Mouse (Mus musculus): ENCODE results near the gene Mcts1.

The Mcts1 gene

GRCm38 (mm10) chrX:38600177-38600994 is at the start of gene Mcts1:
Gene Mcts1 (plus strand): TSS chrX:38600578.
- DNase-seq, result peak; percentile 82

GRCm38 (mm10) chrX:38553255-38553654 is 47.1 kb upstream of the Mcts1 start:
- no peak for DNase-seq

DNA sequence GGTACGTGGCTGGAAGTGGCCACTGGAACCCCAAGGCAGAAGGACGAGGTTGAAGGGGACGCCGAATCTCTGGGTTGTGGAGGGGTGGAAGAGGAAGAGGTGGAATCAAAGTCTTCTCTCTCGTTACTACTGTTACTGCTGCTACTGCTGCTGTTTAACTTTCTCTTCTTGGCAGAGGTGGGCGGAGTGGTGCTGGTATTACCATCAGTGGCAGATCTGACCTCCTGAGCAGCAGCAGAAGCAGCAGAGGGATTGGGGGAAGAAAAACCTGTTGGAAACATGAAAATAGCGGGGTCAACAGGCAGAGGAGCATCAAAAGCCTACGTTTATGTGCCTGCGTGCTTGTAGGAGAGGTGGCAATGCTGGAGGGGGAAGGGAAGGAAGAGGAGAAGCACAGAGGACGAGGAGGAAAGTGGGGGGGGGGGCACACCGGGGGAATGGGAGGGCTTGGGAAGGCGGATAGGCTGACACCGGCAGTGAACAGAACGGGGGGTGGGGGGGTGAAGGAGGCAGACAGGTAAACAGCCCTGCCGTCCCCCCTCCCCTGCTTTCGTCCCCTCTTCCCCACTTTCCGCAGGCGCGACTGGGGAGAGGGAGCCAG is 36.3 kb upstream of the Mcts1 start:
- DNase-seq, result peak; percentile 22

DNA sequence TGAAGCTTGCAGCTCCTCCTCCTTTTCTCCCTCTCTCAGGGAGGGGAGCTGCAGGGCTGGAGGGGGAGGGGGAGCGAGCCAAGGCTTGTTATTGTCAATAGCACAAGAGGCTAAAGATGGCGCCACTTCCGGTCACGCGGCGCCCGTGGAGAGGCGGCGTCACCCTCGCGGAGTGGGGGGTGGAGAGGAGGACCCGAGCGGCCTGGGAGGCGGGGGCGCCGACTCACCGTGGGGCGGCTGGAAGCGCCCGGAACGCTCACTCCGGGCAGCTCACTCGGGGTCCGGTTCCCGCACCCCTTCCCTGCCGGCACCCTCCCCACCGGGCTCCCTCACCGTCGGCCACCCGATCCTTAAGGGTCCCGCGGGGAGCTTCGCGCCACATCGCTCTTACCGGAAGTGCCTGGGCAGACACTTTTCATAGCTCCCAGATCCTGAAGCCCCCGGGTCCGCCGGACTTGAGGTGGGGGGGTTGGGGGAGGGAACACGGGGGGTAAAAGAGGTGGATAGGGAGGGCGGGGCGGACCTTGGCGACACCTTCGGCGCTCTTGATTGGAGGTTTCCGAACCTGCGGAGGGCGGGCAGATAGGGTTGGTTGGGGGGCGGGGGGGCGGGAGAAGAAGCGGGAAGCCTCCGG is 35.7 kb upstream of the Mcts1 start:
- DNase-seq, result peak; percentile 95

DNA sequence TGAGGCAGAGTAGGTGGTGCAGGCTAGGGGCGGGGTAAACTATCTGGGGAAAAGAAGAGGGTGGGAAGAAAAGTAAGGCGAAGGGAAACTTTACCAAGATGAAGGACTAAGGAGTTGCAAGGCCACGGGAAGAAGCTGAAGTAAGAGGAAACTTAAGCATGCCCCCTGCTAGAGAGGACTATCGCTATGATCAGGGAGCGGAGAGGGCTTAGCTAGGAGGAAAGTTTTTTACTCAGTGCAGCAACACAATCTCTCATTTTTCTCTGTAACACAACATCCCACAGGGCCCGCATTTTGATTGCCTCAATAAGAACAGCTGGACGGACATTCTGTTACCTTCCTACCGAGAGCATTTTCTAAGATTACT is 35.2 kb upstream of the Mcts1 start:
- DNase-seq, result no peak

DNA sequence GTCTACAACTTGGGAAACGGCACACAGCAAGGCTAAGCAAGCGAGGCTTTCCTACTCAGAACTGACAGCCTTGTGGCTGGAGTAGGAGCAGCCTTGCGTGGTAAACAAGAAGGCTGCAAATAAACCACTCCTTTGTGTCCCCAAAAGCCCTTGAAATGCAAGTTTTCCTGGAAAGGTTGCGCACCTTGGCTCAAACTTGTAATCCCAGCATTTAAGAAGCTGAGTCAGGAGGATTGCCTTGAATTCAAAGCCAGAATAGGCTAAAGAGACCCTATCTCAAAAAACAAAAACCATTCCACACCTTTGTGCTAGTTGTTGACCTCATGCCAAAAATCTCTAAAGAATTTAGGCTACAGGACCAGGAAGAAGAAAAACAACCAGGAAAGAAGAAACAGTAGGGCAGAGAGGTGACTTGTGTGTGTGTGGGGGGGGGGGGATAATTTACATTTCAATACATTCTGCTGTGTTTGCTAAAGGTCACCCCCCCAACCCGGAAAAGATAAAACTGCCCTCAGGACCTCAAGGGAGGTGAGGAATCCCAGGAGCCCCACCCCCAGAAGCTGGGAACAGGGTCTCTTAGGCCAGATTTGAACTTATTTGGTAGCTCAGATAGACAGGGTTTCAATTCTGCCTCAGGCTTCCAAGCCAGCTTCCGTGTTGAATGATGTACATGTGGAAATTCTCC is 33.7 kb upstream of the Mcts1 start:
- no peak for DNase-seq

- DNase-seq, result no peak
These were observed 24.3 kb upstream of the Mcts1 start, which contains the start of gene Cul4b for GRCm38 (mm10) chrX:38576078-38576477. Gene Cul4b (minus strand): TSS chrX:38576196.

- DNase-seq, result no peak
These were observed 19.2 kb upstream of the Mcts1 start for GRCm38 (mm10) chrX:38581140-38581539.

GRCm38 (mm10) chrX:38583261-38583660 is 17.1 kb upstream of the Mcts1 start:
- no peak for DNase-seq

- peak; percentile 38 for DNase-seq
These were observed 10.6 kb upstream of the Mcts1 start for GRCm38 (mm10) chrX:38589827-38590226.

DNA sequence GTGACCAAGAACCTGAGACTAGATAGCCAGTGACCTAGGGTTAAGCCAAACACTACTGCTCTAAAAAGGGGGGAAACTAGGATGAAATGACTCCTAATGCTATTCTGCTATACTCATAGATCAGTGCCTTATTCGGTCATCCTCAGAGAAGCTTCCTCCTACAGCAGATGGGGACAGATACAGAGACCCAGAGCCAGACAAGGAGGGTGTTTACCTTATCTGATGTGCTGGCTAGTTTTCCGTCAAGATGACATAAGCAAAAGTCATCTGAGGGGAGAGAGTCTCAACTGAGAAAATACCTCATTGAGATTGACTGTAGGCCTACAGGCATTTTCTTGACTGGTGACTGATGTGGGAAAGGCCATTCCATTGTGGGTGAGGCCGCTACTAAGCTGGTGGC is 8.6 kb upstream of the Mcts1 start:
- DNase-seq, result no peak

GRCm38 (mm10) chrX:38593180-38593889 is 7.0 kb upstream of the Mcts1 start:
- DNase-seq, result no peak

DNA sequence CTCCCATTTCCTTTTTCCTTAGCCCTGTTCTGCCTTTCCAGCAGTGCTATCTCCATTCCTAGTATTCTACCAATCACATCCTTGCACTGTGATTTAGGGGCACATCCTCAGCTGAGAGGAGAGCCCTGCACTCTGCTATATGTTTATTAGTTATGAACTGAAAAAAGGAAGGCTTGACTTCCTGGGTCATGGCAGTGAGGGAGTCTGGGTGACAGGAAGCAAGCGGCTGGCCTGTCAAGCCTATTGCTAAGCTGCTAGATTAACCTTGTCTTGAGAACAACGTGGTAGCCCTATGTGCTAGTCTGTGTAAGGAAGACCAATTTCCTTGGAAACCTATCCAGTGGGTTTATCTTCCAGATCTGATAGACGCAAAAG is 604 bp downstream of the Mcts1 start:
- DNase-seq, result peak; percentile 10

- DNase-seq, result peak; percentile 93
These were observed 34.6 kb downstream of the Mcts1 start, which contains the start of gene C1galt1c1 for GRCm38 (mm10) chrX:38634801-38635637. Gene C1galt1c1 (minus strand): TSS chrX:38635087.

DNA sequence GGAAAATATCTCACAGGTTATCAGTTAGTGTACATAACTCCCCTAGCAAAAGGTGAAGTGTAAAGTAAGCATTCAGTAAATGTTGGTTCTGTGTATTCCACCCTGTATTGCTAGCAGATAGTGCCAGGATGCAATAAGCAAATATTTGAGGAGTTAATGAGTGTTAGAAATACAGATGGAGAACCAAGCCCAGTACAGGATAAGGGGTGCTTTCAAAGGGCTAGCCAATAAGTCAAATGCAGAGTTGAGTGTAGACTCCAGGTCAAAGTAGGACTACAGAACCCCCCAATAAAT is 35.2 kb downstream of the Mcts1 start:
- no peak for DNase-seq

GRCm38 (mm10) chrX:38641435-38641834 is 41.1 kb downstream of the Mcts1 start:
- no peak for DNase-seq

DNA sequence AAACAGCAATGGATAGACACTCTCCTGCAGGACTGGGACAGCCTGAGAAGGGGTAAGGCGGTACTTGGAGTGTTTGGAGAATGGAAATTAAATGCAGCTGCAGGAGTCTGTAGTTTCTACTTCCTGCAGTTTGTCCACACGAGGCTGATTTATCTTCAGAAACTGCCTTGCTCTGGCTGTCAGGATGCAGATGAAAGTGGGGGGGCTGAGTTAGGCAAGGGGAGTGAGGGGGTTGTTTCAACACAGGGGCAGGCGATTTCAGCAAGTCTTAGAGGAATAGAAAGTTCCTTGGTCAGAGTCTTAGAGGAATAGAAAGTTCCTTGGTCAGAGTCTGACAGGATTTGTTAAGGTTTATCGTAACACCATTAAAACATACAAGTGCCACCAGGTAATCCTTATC is 41.8 kb downstream of the Mcts1 start:
- no peak for DNase-seq

DNA sequence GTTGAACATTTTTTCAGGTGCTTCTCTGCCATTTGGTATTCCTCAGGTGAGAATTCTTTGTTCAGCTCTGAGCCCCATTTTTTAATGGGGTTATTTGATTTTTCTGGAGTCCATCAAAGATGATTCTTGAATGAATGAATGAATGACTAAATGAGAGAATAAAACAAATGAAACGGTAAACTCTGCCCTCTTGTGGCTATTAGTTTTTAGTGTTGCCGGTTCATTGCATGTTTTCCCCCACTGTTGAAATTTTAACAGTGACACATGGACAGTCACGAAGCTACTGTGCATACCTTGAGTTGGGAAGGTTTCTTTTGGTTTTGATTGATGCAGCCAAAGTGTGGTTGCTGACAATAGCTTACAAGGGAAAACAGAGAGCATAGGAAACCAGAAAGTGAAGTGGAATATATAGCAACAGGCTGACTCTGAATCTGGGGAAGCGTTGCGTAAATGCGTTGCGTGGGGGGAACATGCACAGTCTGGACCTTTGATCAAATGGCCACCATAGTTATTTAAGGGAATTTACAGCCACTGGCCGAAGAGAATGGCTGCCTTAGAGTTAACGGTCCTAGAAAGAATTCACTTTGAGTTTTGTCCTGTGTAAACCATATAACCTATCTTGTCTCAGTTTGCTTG is 50.1 kb downstream of the Mcts1 start:
- no peak for DNase-seq

DNA sequence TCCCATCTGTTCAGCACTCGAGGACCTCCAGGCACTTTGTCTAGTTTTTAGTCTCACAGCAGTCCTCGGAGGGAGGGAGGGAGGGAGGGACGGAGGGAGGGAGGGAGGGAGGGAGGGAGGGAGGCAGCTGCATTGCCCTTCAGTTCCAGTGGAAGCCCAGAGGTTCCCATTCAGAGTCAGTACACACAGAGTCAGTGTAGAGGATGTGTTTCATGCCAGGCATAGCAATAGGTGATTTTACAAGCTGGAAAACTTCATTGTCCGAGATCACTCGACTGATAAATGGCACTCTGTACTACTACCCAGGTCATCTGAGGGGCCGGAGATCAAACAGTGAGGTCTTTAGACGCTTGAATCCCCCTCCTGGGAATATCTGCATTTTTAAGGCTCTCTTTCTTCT is 50.8 kb downstream of the Mcts1 start:
- no peak for DNase-seq

GRCm38 (mm10) chrX:38653181-38653580 is 52.8 kb downstream of the Mcts1 start:
- no peak for DNase-seq

DNA sequence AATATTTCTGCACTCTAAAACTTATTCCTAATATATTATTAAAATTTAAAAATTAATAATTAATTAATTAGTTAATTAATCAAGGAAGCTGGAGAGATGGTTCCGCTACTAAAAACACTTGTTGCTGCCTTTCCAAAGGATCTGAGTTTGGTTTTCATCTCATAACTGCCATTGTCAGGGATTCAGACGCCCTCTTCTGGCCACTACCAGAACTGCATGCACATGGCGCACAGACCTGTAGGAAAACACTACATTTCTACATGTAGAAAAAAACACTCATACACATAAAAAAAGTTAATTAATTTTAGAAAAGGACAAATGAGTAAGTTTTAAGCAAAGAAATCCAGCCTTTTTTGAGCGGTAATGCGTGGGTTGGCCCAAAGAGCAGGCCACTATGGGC is 54.3 kb downstream of the Mcts1 start:
- DNase-seq, result no peak
